Mouse (Mus musculus) MEL (cell line): Measurements from ENCODE around the gene Pmm1. TPM values are rescaled to one million over a fixed set of nuclear protein-coding genes. Genes with fewer than 3 reads are reported as not detected.

Experiments used
- DNase-seq: peaks from one replicate; pipeline ENCODE4 v3.0.0; 2011; ENCODE audit warnings: low read depth, low spot score
- H3K27ac ChIP-seq: 2 replicates; pipeline ENCODE4 v1.5.1; 2012; ENCODE audit warnings: low read depth, mild to moderate bottlenecking, control low read depth, low read length, moderate library complexity; ENCODE audit not compliant: control insufficient read depth
- H3K27me3 ChIP-seq, 2 experiments: fragments of 150-350 bp in 1 of 2; sonication (generic) in 1 of 2; 2 replicates each; pipeline ENCODE4 v1.6.1; 2012; ENCODE audit warnings: low read length in 2 of 2, mild to moderate bottlenecking in 2 of 2, improper control_type of control experiment in 1 of 2, moderate library complexity in 1 of 2; ENCODE audit not compliant: insufficient read depth in 2 of 2, control insufficient read depth in 1 of 2
- H3K36me3 ChIP-seq, 2 experiments: 2 replicates each; pipeline ENCODE4 v1.6.1; 2012 to 2014; ENCODE audit warnings: low read length in 2 of 2, improper control_type of control experiment in 1 of 2, inconsistent platforms in 1 of 2, mild to moderate bottlenecking in 1 of 2; ENCODE audit not compliant: insufficient read depth in 2 of 2, control insufficient read depth in 1 of 2
- H3K4me1 ChIP-seq, 2 experiments: fragments of 150-350 bp in 1 of 2; sonication (generic) in 1 of 2; 2 replicates each; pipeline ENCODE4 v1.6.1; 2012; ENCODE audit warnings: low read length in 2 of 2, improper control_type of control experiment in 1 of 2, mild to moderate bottlenecking in 1 of 2; ENCODE audit not compliant: insufficient read depth in 2 of 2, control insufficient read depth in 1 of 2
- H3K4me3 ChIP-seq, 2 experiments: fragments of 150-350 bp in 1 of 2; sonication (generic) in 1 of 2; 2 replicates each; pipeline ENCODE4 v1.5.1; 2012; ENCODE audit warnings: low read depth in 2 of 2, low read length in 2 of 2, mild to moderate bottlenecking in 2 of 2, moderate library complexity in 2 of 2, control low read depth in 1 of 2, improper control_type of control experiment in 1 of 2; ENCODE audit not compliant: control insufficient read depth in 1 of 2, insufficient read depth in 1 of 2
- H3K79me2 ChIP-seq: 2 replicates; pipeline ENCODE4 v1.6.1; 2012; ENCODE audit warnings: mild to moderate bottlenecking, low read length, moderate library complexity; ENCODE audit not compliant: control insufficient read depth, poor library complexity, insufficient read depth
- H3K9ac ChIP-seq: 2 replicates; pipeline ENCODE4 v1.6.1; 2012; ENCODE audit warnings: low read depth, mild to moderate bottlenecking, control low read depth, low read length, moderate library complexity; ENCODE audit not compliant: control insufficient read depth, poor library complexity, severe bottlenecking
- H3K9me3 ChIP-seq: fragments of 150-350 bp; sonication (generic); replicated peaks from 2 replicates; pipeline ENCODE4 v1.6.1; 2012; ENCODE audit warnings: mild to moderate bottlenecking, low read length, improper control_type of control experiment, moderate library complexity; ENCODE audit not compliant: insufficient read depth
- CHD1 ChIP-seq: IDR thresholded peaks from 2 replicates; pipeline ENCODE4 v1.6.1; 2012; ENCODE audit warnings: low read depth, mild to moderate bottlenecking, inconsistent platforms, low read length, improper control_type of control experiment
- CTCF ChIP-seq, 3 experiments: IDR thresholded peaks in 2 of 3; conservative IDR thresholded peaks in 1 of 3; 2 replicates each; pipeline ENCODE4 v1.5.1; 2011 to 2012; ENCODE audit warnings: low read length in 3 of 3, low read depth in 2 of 3, mild to moderate bottlenecking in 2 of 3, improper control_type of control experiment in 1 of 3, inconsistent platforms in 1 of 3, mixed read lengths in 1 of 3, moderate library complexity in 1 of 3; ENCODE audit not compliant: control insufficient read depth in 1 of 3, insufficient read depth in 1 of 3, poor library complexity in 1 of 3, severe bottlenecking in 1 of 3
- ELF1 ChIP-seq: IDR thresholded peaks from 2 replicates; pipeline ENCODE4 v1.6.1; 2014; ENCODE audit warnings: low read depth, mild to moderate bottlenecking, inconsistent platforms, low read length, improper control_type of control experiment, moderate library complexity
- GATA1 ChIP-seq: IDR thresholded peaks from 2 replicates; pipeline ENCODE4 v1.6.1; 2011; ENCODE audit warnings: low read depth, low read length, improper control_type of control experiment
- MAZ ChIP-seq: IDR thresholded peaks from 2 replicates; pipeline ENCODE4 v1.6.1; 2012; ENCODE audit warnings: low read depth, mild to moderate bottlenecking, inconsistent platforms, low read length, improper control_type of control experiment
- MEF2A ChIP-seq: IDR thresholded peaks from 2 replicates; pipeline ENCODE4 v1.6.1; 2014; ENCODE audit warnings: low read depth, mild to moderate bottlenecking, inconsistent platforms, low read length, improper control_type of control experiment; ENCODE audit not compliant: poor library complexity, insufficient replicate concordance, severe bottlenecking; ENCODE audit errors: extremely low read depth
- MXI1 ChIP-seq: IDR thresholded peaks from 2 replicates; pipeline ENCODE4 v1.6.1; 2011; ENCODE audit warnings: mild to moderate bottlenecking, low read depth, low read length, improper control_type of control experiment
- MYB ChIP-seq: IDR thresholded peaks from 2 replicates; pipeline ENCODE4 v1.6.1; 2011; ENCODE audit warnings: mild to moderate bottlenecking, low read depth, low read length, improper control_type of control experiment
- POLR2A ChIP-seq, 2 experiments: IDR thresholded peaks; 2 replicates each; pipeline ENCODE4 v1.6.1; 2011 to 2012; ENCODE audit warnings: low read length in 2 of 2, mild to moderate bottlenecking in 2 of 2, control low read depth in 1 of 2, improper control_type of control experiment in 1 of 2, low read depth in 1 of 2, moderate library complexity in 1 of 2; ENCODE audit not compliant: control insufficient read depth in 1 of 2, insufficient read depth in 1 of 2, poor library complexity in 1 of 2
- POLR2AphosphoS2 ChIP-seq: IDR thresholded peaks from 2 replicates; pipeline ENCODE4 v1.6.1; 2011; ENCODE audit warnings: low read length, improper control_type of control experiment
- RAD21 ChIP-seq: IDR thresholded peaks from 2 replicates; pipeline ENCODE4 v1.6.1; 2011; ENCODE audit warnings: mild to moderate bottlenecking, low read depth, low read length, improper control_type of control experiment
- SIN3A ChIP-seq: IDR thresholded peaks from 2 replicates; pipeline ENCODE4 v1.6.1; 2012; ENCODE audit warnings: low read length, improper control_type of control experiment, inconsistent platforms
- SMC3 ChIP-seq: IDR thresholded peaks from 2 replicates; pipeline ENCODE4 v1.6.1; 2011; ENCODE audit warnings: low read depth, low read length, improper control_type of control experiment
- TBP ChIP-seq: IDR thresholded peaks from 2 replicates; pipeline ENCODE4 v1.8.0; 2011; ENCODE audit warnings: low read depth, low read length, improper control_type of control experiment
- TCF12 ChIP-seq: IDR thresholded peaks from 2 replicates; pipeline ENCODE4 v1.6.1; 2014; ENCODE audit warnings: low read depth, mild to moderate bottlenecking, inconsistent platforms, low read length, improper control_type of control experiment, moderate library complexity
- USF2 ChIP-seq, 2 experiments: IDR thresholded peaks; 2 replicates each; pipeline ENCODE4 v1.6.1; 2011 to 2012; ENCODE audit warnings: improper control_type of control experiment in 2 of 2, low read length in 2 of 2, borderline replicate concordance in 1 of 2, inconsistent platforms in 1 of 2, low read depth in 1 of 2, mild to moderate bottlenecking in 1 of 2; ENCODE audit not compliant: insufficient read depth in 1 of 2
- ZC3H11A ChIP-seq: IDR thresholded peaks from 2 replicates; pipeline ENCODE4 v1.6.1; 2012; ENCODE audit warnings: low read depth, mild to moderate bottlenecking, inconsistent platforms, low read length, improper control_type of control experiment
- ZKSCAN1 ChIP-seq: IDR thresholded peaks from 2 replicates; pipeline ENCODE4 v1.6.1; 2012; ENCODE audit warnings: low read depth, mild to moderate bottlenecking, inconsistent platforms, low read length, improper control_type of control experiment, moderate library complexity
- ZMIZ1 ChIP-seq: IDR thresholded peaks from 2 replicates; pipeline ENCODE4 v1.6.1; 2012; ENCODE audit warnings: low read depth, mild to moderate bottlenecking, inconsistent platforms, low read length, improper control_type of control experiment, moderate library complexity
- polyA plus RNA-seq, 2 experiments: library from polyadenylated mRNA; stranded (reverse) in 1 of 2; unstranded in 1 of 2; fragments of >175 nt in 1 of 2; fragments of >200 nt in 1 of 2; gene quantifications; 2 replicates each; pipeline versions ENCODE4 v1.2.1 to v1.2.4; 2012; ENCODE audit warnings: low replicate concordance in 2 of 2, low read depth in 1 of 2; ENCODE audit not compliant: insufficient read length in 2 of 2, insufficient read depth in 1 of 2, missing spikeins in 1 of 2
- total RNA-seq: library from RNA; depleted of rRNA; stranded (reverse); fragments of 300-350 nt; gene quantifications from 2 replicates; pipeline ENCODE4 v1.2.3, GENCODE M21; 2012

Gene Pmm1
- total and polyA plus RNA-seq, 3 experiments = 72.7 to 111 TPM; not detected in 1

DNA sequence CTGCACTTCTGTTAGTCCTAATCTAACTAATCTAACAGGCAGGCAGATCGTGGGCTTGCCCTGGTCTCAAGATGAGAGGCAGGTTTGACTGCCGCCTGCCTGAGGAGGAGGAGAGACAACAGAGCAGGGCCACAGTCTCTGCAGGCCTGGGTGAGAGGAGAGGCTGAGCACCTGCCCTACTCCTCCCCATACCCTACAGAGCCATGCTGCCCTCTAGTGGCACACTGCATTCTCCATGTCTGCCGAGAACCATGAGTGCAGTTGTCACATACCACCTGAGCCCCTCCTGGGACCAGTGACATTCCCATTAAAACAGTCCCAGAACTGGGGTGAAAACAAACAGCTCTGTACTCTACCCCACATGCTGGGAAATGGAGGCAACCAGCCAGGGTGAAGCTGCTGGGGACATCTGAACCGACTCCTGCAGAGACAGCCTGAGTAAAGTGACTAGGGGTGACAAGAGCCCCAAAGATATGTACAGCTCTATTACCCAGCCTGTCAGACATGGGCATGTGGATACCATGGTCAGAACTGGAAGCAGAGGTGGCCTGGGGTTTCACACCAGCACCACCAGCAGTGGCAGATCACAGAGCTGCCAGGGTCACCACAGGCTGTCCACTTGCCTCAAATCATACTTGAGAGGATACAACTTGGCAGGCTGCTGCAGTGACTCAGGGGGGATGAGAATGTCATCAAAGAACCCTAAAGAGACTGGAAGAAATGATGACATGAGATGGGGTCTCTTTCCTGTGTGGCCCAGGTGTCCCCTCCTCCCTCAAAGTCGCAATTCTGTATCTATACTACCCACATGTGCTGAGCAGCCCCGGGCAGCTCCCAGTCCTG lies 42.9 kb downstream of the Pmm1 start:
- Histone ChIP-seq H3K4me3 (no peak overlapping the region), H3K79me2 (peaks cover 8% of the 10 kb centered on the region), H3K27me3 (no peaks in the 10 kb centered on the region), H3K9ac (no peak overlapping the region), H3K27ac (no peak overlapping the region), H3K4me1 (0 out of 4 replicates have a peak, but pooled peaks cover 0 to 2% of the 10 kb centered on the region in 2 experiments), H3K9me3 (no peaks in the 10 kb centered on the region), H3K36me3 (peaks cover 8 to 12% of the 10 kb centered on the region in 2 experiments)
- DNase-seq = peak; percentile 77
- peak; percentile 67 for TF ChIP-seq SMC3
- TF ChIP-seq CTCF (IDR thresholded peaks at IDR 0.05 in 2 of 3, conservative IDR thresholded peaks at IDR 0.05 in 1 of 3; ENCODE audit: control insufficient read depth in 1 of 3, insufficient read depth in 1 of 3, low read depth in 2 of 3, low read length in 3 of 3, poor library complexity in 1 of 3, severe bottlenecking in 1 of 3) = peak; percentile 84 to 94 (median 89)
- TF ChIP-seq ZC3H11A = peak; percentile 61
- TF ChIP-seq POLR2A (IDR thresholded peaks at IDR 0.05; ENCODE audit: control insufficient read depth in 1 of 2, insufficient read depth in 1 of 2, low read depth in 1 of 2, low read length in 2 of 2, poor library complexity in 1 of 2) = no peak
- peak; percentile 76 for TF ChIP-seq RAD21
- no peak for TF ChIP-seq CHD1
- TF ChIP-seq SIN3A = 0 out of 2 replicates have a peak, but pooled peaks have one; percentile 36
- no peak for TF ChIP-seq MXI1

DNA sequence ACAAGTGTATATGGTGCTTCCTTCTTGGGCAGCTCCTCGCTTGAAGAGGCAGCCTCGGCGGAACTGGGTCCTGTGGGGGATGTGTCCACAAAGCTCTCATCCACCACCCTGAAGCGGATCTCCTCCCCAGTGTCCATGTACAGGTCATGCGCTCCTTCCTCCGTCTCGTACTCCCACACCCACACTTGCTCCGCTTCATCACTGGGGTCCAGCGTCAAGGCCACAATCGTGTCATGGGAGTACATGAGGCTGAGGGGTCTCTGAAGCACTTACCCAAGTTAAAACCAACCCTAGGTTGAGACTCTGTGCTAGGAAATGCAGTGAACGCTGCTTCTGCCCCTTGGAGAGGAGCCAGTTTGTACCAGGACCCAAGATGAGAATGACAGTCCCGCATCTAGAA lies 43.5 kb downstream of the Pmm1 start:
- Histone ChIP-seq H3K79me2 (peaks cover 3% of the 10 kb centered on the region), H3K9ac (no peak overlapping the region), H3K27me3 (no peaks in the 10 kb centered on the region), H3K9me3 (no peaks in the 10 kb centered on the region), H3K4me3 (no peak overlapping the region), H3K27ac (no peak overlapping the region), H3K36me3 (peaks cover 8 to 12% of the 10 kb centered on the region in 2 experiments), H3K4me1 (0 out of 4 replicates have a peak, but pooled peaks cover 0 to 2% of the 10 kb centered on the region in 2 experiments)
- no peak for DNase-seq
- TF ChIP-seq MYB (no peak), TCF12 (no peak), GATA1 (no peak), MEF2A (no peak), POLR2AphosphoS2 (no peak), ZMIZ1 (no peak), ELF1 (no peak), SMC3 (no peak), MAZ (no peak), TBP (no peak), ZC3H11A (no peak), ZKSCAN1 (no peak), USF2 (IDR thresholded peaks at IDR 0.05; ENCODE audit: borderline replicate concordance in 1 of 2, insufficient read depth in 1 of 2, low read depth in 1 of 2, low read length in 2 of 2) (no peak)
